Mouse (Mus musculus) frontal cortex, adult 2 months (tissue): Measurements from ENCODE around the gene Lhx5. TPM values are rescaled to one million over a fixed set of nuclear protein-coding genes. Genes with fewer than 3 reads are reported as not detected.
A peak's percentile ranks its signal among the peaks of the same experiment; 100 is the strongest.

Experiments
- DNase-seq, 2 experiments: peaks; one replicate each; pipeline ENCODE4 v3.0.0; 2022; ENCODE audit warnings: low spot score in 1 of 2; ENCODE audit errors: extremely low spot score in 1 of 2
- polyA plus RNA-seq: library from polyadenylated mRNA; depleted of rRNA; stranded (reverse); fragments of >200 nt; gene quantifications from 2 replicates; pipeline ENCODE4 v1.2.3, GENCODE M21; 2012; rRNA removed

Lhx5 gene
- 0.23 and 0.40 TPM in 2 replicates for polyA plus RNA-seq

- peak in 1 of 2 experiments; percentile 46 for DNase-seq
Observed at GRCm38 (mm10) chr5:120431649-120432485, at the start of gene Lhx5. Gene Lhx5, plus strand, starts transcription at chr5:120431699.

- DNase-seq, result peak in 1 of 2 experiments; percentile 22
Observed at GRCm38 (mm10) chr5:120386361-120386760, 45.1 kb upstream of the Lhx5 start.

DNA sequence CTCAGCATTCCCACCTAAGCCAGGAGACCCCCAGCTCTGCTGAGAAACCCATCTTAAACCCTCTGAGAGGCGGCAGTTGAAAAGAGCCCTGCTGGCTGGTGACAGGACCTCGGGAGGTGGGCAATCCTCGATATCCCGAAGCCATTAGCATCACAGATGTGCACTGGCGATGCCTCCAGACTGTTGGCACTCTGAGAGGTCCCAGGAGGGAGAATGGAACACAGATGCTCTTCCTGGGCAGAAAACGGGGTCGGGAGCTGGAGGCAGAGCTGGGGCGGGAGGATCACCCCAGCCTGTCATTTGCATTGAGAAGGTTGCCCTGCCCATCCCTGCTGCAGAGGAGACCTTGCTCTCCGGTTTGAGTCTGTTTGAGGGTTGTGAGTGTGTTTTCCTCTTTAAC lies 42.7 kb upstream of the Lhx5 start:
- no peak for DNase-seq

DNA sequence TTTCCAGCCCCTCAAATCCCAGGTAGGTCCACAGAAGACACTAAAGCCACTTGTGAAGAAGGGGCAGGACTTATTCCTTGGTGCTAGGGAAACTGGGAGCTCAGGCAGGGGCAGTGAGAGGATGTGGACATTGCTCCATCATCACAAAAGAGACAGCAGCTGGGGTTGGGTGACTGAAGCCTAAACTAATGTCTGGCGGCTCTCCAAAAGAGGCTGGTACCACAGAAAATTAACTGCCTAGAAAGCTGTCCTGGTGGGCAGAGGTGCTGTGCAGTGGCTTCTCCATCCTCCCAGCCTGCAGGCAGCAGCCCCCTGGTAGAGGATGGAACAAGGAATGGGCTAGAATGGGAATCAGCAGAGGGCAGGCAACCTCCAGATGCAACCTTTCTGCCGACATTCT lies 41.5 kb upstream of the Lhx5 start:
- no peak for DNase-seq

- DNase-seq, result no peak
Observed at GRCm38 (mm10) chr5:120393871-120394667, 37.4 kb upstream of the Lhx5 start.

GRCm38 (mm10) chr5:120397988-120398387 lies 33.5 kb upstream of the Lhx5 start:
- DNase-seq, result no peak

- no peak for DNase-seq
Observed at GRCm38 (mm10) chr5:120404831-120405591, 26.5 kb upstream of the Lhx5 start.

GRCm38 (mm10) chr5:120408933-120409332 lies 22.6 kb upstream of the Lhx5 start:
- no peak for DNase-seq

- DNase-seq, result peak in 1 of 2 experiments; percentile 50
Observed at GRCm38 (mm10) chr5:120409385-120410378, 21.8 kb upstream of the Lhx5 start.

- DNase-seq, result no peak
Observed at GRCm38 (mm10) chr5:120413436-120413835, 18.1 kb upstream of the Lhx5 start.

DNA sequence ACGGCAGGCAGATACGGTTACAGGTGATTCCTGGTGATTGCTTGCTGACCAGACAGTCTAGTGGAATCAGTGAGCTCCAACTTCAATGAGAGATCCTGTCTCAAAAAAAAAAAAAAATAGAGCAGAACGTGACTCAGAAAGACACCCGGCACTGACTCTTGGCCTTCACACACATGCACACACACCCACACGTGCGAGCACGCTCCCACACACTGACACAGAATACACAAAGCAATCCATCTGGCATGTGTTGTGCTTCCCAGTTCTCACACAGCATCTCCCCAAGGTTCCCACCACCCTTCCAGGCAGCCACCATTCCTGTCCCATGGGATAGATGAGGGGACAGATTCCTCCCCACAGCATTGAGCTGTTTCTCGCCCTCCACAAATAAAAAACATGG lies 11.4 kb upstream of the Lhx5 start:
- peak; percentile 25 to 61 for DNase-seq

- DNase-seq, result peak in 1 of 2 experiments; percentile 32
Observed at GRCm38 (mm10) chr5:120424039-120424438, 7.5 kb upstream of the Lhx5 start.

GRCm38 (mm10) chr5:120424657-120425056 lies 6.8 kb upstream of the Lhx5 start:
- no peak for DNase-seq

DNA sequence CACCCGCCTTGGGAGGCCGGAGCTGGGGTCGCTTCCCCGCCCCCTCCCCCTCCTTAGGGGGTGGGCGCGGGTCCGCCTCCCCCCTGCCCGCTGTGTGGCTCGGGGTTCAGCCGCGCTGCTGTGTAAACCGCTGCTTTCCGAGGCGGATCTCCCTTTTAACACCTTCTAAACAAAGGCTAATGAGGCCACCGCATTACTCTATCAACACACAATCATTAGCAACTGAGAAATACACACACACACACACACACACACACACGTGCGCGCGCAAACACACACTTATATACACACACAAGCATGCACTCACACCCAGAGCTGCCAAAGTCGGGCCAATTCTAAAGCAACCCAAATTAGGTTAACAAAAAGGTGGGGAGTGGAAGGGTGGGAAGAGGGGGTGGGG lies 5.8 kb upstream of the Lhx5 start:
- DNase-seq, result no peak

- no peak for DNase-seq
Observed at GRCm38 (mm10) chr5:120426572-120426971, 4.9 kb upstream of the Lhx5 start.

GRCm38 (mm10) chr5:120427451-120427938 lies 4.0 kb upstream of the Lhx5 start:
- no peak for DNase-seq

- no peak for DNase-seq
Observed at GRCm38 (mm10) chr5:120428189-120428838, 3.2 kb upstream of the Lhx5 start.

- no peak for DNase-seq
Observed at GRCm38 (mm10) chr5:120428990-120429389, 2.5 kb upstream of the Lhx5 start.

- no peak for DNase-seq
Observed at GRCm38 (mm10) chr5:120429692-120430091, 1.8 kb upstream of the Lhx5 start.
